Mouse (Mus musculus) neural tube, embryonic 13.5 days (tissue): ENCODE results near the gene Galnt17. TPM values are rescaled to one million over a fixed set of nuclear protein-coding genes. Genes with fewer than 3 reads are reported as not detected.
A peak's percentile ranks its signal among the peaks of the same experiment; 100 is the strongest.

Experiments used
- ATAC-seq: fragments of 200-750 bp; cut with Nextera tagmentation; 2 replicates; pipeline ENCODE4 v1.8.0; 2017; ENCODE audit warnings: low read depth, mild to moderate bottlenecking, moderate TSS enrichment, moderate library complexity
- H3K27ac ChIP-seq: fragments of 300-500 bp; sonication (generic); replicated peaks from 2 replicates; pipeline ENCODE4 v1.5.1; 2015; ENCODE audit warnings: moderate library complexity, mild to moderate bottlenecking, inconsistent platforms
- H3K27me3 ChIP-seq: fragments of 300-500 bp; sonication (generic); 2 replicates; pipeline ENCODE4 v1.6.1; 2015; ENCODE audit warnings: mild to moderate bottlenecking, inconsistent platforms
- H3K36me3 ChIP-seq: fragments of 300-500 bp; sonication (generic); 2 replicates; pipeline ENCODE4 v1.6.1; 2015; ENCODE audit warnings: mild to moderate bottlenecking, inconsistent platforms
- H3K4me1 ChIP-seq: fragments of 300-500 bp; sonication (generic); replicated peaks from 2 replicates; pipeline ENCODE4 v1.6.1; 2015; ENCODE audit warnings: inconsistent platforms
- H3K4me2 ChIP-seq: fragments of 300-500 bp; sonication (generic); 2 replicates; pipeline ENCODE4 v1.6.1; 2015; ENCODE audit warnings: inconsistent platforms, mild to moderate bottlenecking, moderate library complexity
- H3K4me3 ChIP-seq: fragments of 300-500 bp; sonication (generic); 2 replicates; pipeline ENCODE4 v1.5.1; 2015; ENCODE audit warnings: mild to moderate bottlenecking, inconsistent platforms
- H3K9ac ChIP-seq: fragments of 300-500 bp; sonication (generic); 2 replicates; pipeline ENCODE4 v1.6.1; 2015; ENCODE audit warnings: moderate library complexity, mild to moderate bottlenecking, inconsistent platforms
- H3K9me3 ChIP-seq: fragments of 300-500 bp; sonication (generic); 2 replicates; pipeline ENCODE4 v1.6.1; 2016; ENCODE audit warnings: inconsistent platforms
- WGBS: fragments of 180-500 bp; shearing (Covaris S2); methylation state at CpG from one replicate; pipeline ENCODE4 v1.1.7; 2015; 5-methylcytosine and 5-hydroxymethylcytosine counted together
- polyA plus RNA-seq: library from polyadenylated mRNA; unstranded; fragments of >200 nt; fragmentation: Nextera tagmentation; extraction: Ambion mirVana; gene quantifications from 2 replicates; pipeline ENCODE4 v1.2.1, GENCODE M21; 2015

Galnt17 gene
- polyA plus RNA-seq, 1 experiment from 2014 or later: 10.7 TPM

GRCm38 (mm10) chr5:131180756-131181155 lies 127.5 kb downstream of the Galnt17 start:
- 85% methylated on average over 1 of the region's 1 CpGs for WGBS
- Histone ChIP-seq H3K4me3 (no peak overlapping the region), H3K9me3 (no peaks in the 10 kb centered on the region), H3K27ac (no peak overlapping the region), H3K4me1 (peaks cover 16% of the 10 kb centered on the region), H3K4me2 (no peak overlapping the region), H3K36me3 (no peaks in the 10 kb centered on the region), H3K9ac (no peak overlapping the region), H3K27me3 (no peaks in the 10 kb centered on the region)
- no peak for ATAC-seq

- ATAC-seq: no peak
- Histone ChIP-seq H3K36me3 (no peaks in the 10 kb centered on the region), H3K27ac (peak overlapping the region; percentile 65), H3K9me3 (no peaks in the 10 kb centered on the region), H3K4me3 (no peak overlapping the region), H3K9ac (no peak overlapping the region), H3K27me3 (no peaks in the 10 kb centered on the region), H3K4me2 (no peak overlapping the region), H3K4me1 (peaks cover 16% of the 10 kb centered on the region)
- 50% methylated on average over 7 of the region's 7 CpGs for WGBS
These were observed 130.4 kb downstream of the Galnt17 start for GRCm38 (mm10) chr5:131177851-131178250.

GRCm38 (mm10) chr5:131177168-131177567 lies 131.1 kb downstream of the Galnt17 start:
- no peak overlapping the region for H3K4me3 ChIP-seq
- H3K27me3 ChIP-seq: no peaks in the 10 kb centered on the region
- peak overlapping the region; percentile 65 for H3K27ac ChIP-seq
- no peaks in the 10 kb centered on the region for H3K36me3 ChIP-seq
- peak; percentile 47; the same call in 1 of the 2 replicates for ATAC-seq
- H3K4me2 ChIP-seq: no peak overlapping the region
- no peak overlapping the region for H3K9ac ChIP-seq
- 7% methylated on average over 2 of the region's 2 CpGs for WGBS
- H3K9me3 ChIP-seq: no peaks in the 10 kb centered on the region
- H3K4me1 ChIP-seq: peaks cover 16% of the 10 kb centered on the region

- H3K4me3 ChIP-seq: no peak overlapping the region
- no peak overlapping the region for H3K9ac ChIP-seq
- WGBS: 87% methylated on average over 6 of the region's 6 CpGs
- no peaks in the 10 kb centered on the region for H3K36me3 ChIP-seq
- H3K9me3 ChIP-seq: no peaks in the 10 kb centered on the region; the same call in 1 of the 2 replicates
- ATAC-seq: no peak
- H3K4me1 ChIP-seq: peaks cover 5% of the 10 kb centered on the region; the same call in 1 of the 2 replicates
- no peak overlapping the region for H3K4me2 ChIP-seq
- no peak overlapping the region for H3K27ac ChIP-seq
- no peaks in the 10 kb centered on the region for H3K27me3 ChIP-seq
These were observed 139.1 kb downstream of the Galnt17 start for GRCm38 (mm10) chr5:131169186-131169585.

GRCm38 (mm10) chr5:131167366-131167765 lies 140.9 kb downstream of the Galnt17 start:
- ATAC-seq: no peak
- H3K36me3 ChIP-seq: no peaks in the 10 kb centered on the region

GRCm38 (mm10) chr5:131165681-131166080 lies 142.6 kb downstream of the Galnt17 start:
- H3K4me1 ChIP-seq: peaks cover 5% of the 10 kb centered on the region; the same call in 1 of the 2 replicates
- H3K27ac ChIP-seq: peak overlapping the region; percentile 49; the same call in 1 of the 2 replicates
- H3K9ac ChIP-seq: no peak overlapping the region
- no peak overlapping the region for H3K4me3 ChIP-seq
- no peaks in the 10 kb centered on the region for H3K27me3 ChIP-seq
- H3K4me2 ChIP-seq: no peak overlapping the region
- 28% methylated on average over 7 of the region's 7 CpGs for WGBS
- H3K36me3 ChIP-seq: no peaks in the 10 kb centered on the region
- H3K9me3 ChIP-seq: peaks cover 6% of the 10 kb centered on the region; the same call in 1 of the 2 replicates
- peak; percentile 56; the same call in 1 of the 2 replicates for ATAC-seq

More at GRCm38 (mm10) chr5:131167366-131167765, 140.9 kb downstream of the Galnt17 start:
- H3K4me1 ChIP-seq: peaks cover 5% of the 10 kb centered on the region; the same call in 1 of the 2 replicates
- 53% methylated on average over 5 of the region's 5 CpGs for WGBS
- H3K27me3 ChIP-seq: no peaks in the 10 kb centered on the region
- no peak overlapping the region for H3K4me2 ChIP-seq
- no peak overlapping the region for H3K9ac ChIP-seq
- H3K4me3 ChIP-seq: no peak overlapping the region
- no peak overlapping the region for H3K27ac ChIP-seq
- peaks cover 6% of the 10 kb centered on the region; the same call in 1 of the 2 replicates for H3K9me3 ChIP-seq

GRCm38 (mm10) chr5:131157866-131158265 lies 150.4 kb downstream of the Galnt17 start:
- no peaks in the 10 kb centered on the region for H3K9me3 ChIP-seq
- peaks cover 12% of the 10 kb centered on the region for H3K4me1 ChIP-seq
- H3K36me3 ChIP-seq: 0 out of 2 replicates have a peak, but pooled peaks cover 4% of the 10 kb centered on the region
- H3K9ac ChIP-seq: no peak overlapping the region
- WGBS: 20% methylated on average over 4 of the region's 4 CpGs
- no peak for ATAC-seq
- H3K27ac ChIP-seq: 0 out of 2 replicates have a peak overlapping the region, but pooled peaks have one; percentile 4
- H3K4me3 ChIP-seq: no peak overlapping the region
- H3K27me3 ChIP-seq: no peaks in the 10 kb centered on the region
- no peak overlapping the region for H3K4me2 ChIP-seq

GRCm38 (mm10) chr5:131156323-131156722 lies 152.0 kb downstream of the Galnt17 start:
- ATAC-seq: no peak
- H3K27me3 ChIP-seq: no peaks in the 10 kb centered on the region
- WGBS: 81% methylated on average over 3 of the region's 3 CpGs

GRCm38 (mm10) chr5:131142606-131143005 lies 165.7 kb downstream of the Galnt17 start:
- peaks cover 18% of the 10 kb centered on the region for H3K4me1 ChIP-seq
- no peaks in the 10 kb centered on the region for H3K9me3 ChIP-seq
- no peak overlapping the region for H3K4me3 ChIP-seq
- no peak for ATAC-seq
- peak overlapping the region; percentile 39 for H3K27ac ChIP-seq
- H3K4me2 ChIP-seq: no peak overlapping the region
- WGBS: 32% methylated on average over 4 of the region's 4 CpGs
- no peaks in the 10 kb centered on the region for H3K36me3 ChIP-seq
- H3K27me3 ChIP-seq: no peaks in the 10 kb centered on the region
- H3K9ac ChIP-seq: no peak overlapping the region

More at GRCm38 (mm10) chr5:131156323-131156722, 152.0 kb downstream of the Galnt17 start:
- H3K4me1 ChIP-seq: peaks cover 17% of the 10 kb centered on the region
- no peak overlapping the region for H3K9ac ChIP-seq
- H3K36me3 ChIP-seq: 0 out of 2 replicates have a peak, but pooled peaks cover 4% of the 10 kb centered on the region
- H3K27ac ChIP-seq: no peak overlapping the region
- H3K9me3 ChIP-seq: no peaks in the 10 kb centered on the region
- H3K4me3 ChIP-seq: no peak overlapping the region
- H3K4me2 ChIP-seq: no peak overlapping the region

- no peaks in the 10 kb centered on the region for H3K9me3 ChIP-seq
- H3K27me3 ChIP-seq: no peaks in the 10 kb centered on the region
- no peak overlapping the region for H3K4me3 ChIP-seq
- 0 out of 2 replicates have a peak, but pooled peaks cover 8% of the 10 kb centered on the region for H3K4me1 ChIP-seq
- no peak overlapping the region for H3K27ac ChIP-seq
- no peak overlapping the region for H3K4me2 ChIP-seq
- no peak for ATAC-seq
- H3K36me3 ChIP-seq: no peaks in the 10 kb centered on the region
- no peak overlapping the region for H3K9ac ChIP-seq
These were observed 173.5 kb downstream of the Galnt17 start for GRCm38 (mm10) chr5:131134809-131135208.

GRCm38 (mm10) chr5:131120296-131120840 lies 187.9 kb downstream of the Galnt17 start:
- 87% methylated on average over 8 of the region's 8 CpGs for WGBS
- H3K4me3 ChIP-seq: no peak overlapping the region
- H3K4me2 ChIP-seq: no peak overlapping the region
- no peaks in the 10 kb centered on the region for H3K4me1 ChIP-seq
- H3K36me3 ChIP-seq: no peaks in the 10 kb centered on the region
- 0 out of 2 replicates have a peak, but pooled peaks cover 2% of the 10 kb centered on the region for H3K9me3 ChIP-seq
- no peaks in the 10 kb centered on the region for H3K27me3 ChIP-seq
- H3K9ac ChIP-seq: no peak overlapping the region
- ATAC-seq: no peak
- no peak overlapping the region for H3K27ac ChIP-seq

- no peak for ATAC-seq
- Histone ChIP-seq H3K27me3 (no peaks in the 10 kb centered on the region), H3K4me3 (no peak overlapping the region), H3K9ac (no peak overlapping the region), H3K9me3 (0 out of 2 replicates have a peak, but pooled peaks cover 2% of the 10 kb centered on the region), H3K4me2 (no peak overlapping the region), H3K27ac (no peak overlapping the region), H3K4me1 (no peaks in the 10 kb centered on the region), H3K36me3 (no peaks in the 10 kb centered on the region)
- WGBS: 84% methylated on average over 4 of the region's 4 CpGs
These were observed 188.4 kb downstream of the Galnt17 start for GRCm38 (mm10) chr5:131119896-131120295.
